Comparison of ENCODE assay signal across 8 mouse cellular contexts in the genomic region with DNA sequence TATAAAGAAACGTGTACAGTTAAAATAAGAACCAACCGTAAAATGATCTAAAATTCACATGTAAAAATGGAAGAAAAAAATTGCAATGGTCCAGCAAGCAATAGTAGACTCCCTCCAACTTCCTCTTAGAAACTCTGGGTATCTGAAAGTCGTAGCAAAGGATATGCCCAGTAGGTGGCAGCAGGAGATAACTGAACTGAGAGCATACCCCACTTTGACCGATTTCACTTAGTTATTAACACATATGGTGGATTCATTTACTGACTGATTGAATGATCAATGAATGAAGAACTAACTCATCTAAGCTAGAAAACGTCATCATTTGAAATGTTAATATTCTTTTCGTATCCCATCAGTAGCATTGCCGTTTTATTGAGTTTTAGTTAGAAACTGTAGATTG.
DNase-seq lines count a peak whose midpoint lies in the region; ATAC-seq and TF ChIP-seq lines count a peak whose summit lies in the region.
"Had no signal": no experiment of that assay in that cellular context is flagged by ENCODE, and none has a peak within 500 bp of the region (broad histone marks: within the 10 kb centered on the region; RNA-seq: fewer than 3 reads in every experiment).

No protein-coding gene starts in this region.

- peak; percentile 99 for ATAC-seq in megakaryocyte, adult 5-6 weeks (ENCODE audit: poor library complexity, severe bottlenecking)

- H3K79me2 ChIP-seq in MEL (ENCODE audit: control insufficient read depth, insufficient read depth, low read length, poor library complexity): no peaks in the 10 kb centered on the region

- DNase-seq in MEL (ENCODE audit: low read depth, low spot score): peak; percentile 88
- peak; percentile 66 to 83 for DNase-seq in adrenal gland, postnatal 36 days
- DNase-seq in fibroblast of lung, adult 2 months (ENCODE audit: low read depth): peak; percentile 71
- DNase-seq in heart, postnatal 4 days: peak; percentile 84
- peak; percentile 40 to 83 for DNase-seq in layer of hippocampus, adult 8-10 months (ENCODE audit: low spot score in 2 of 2)
- DNase-seq in right cerebral cortex, postnatal 25 days: peak; percentile 54

- H3K9ac ChIP-seq in MEL (ENCODE audit: control insufficient read depth, low read depth, low read length, poor library complexity, severe bottlenecking): no peak overlapping the region

- no peak overlapping the region for H3K27ac ChIP-seq in MEL (ENCODE audit: control insufficient read depth, low read depth, low read length)
- H3K27ac ChIP-seq: macrophage had no signal

- peak; percentile 100 for TF ChIP-seq RAD21 in MEL (IDR thresholded peaks at IDR 0.05; ENCODE audit: low read depth, low read length)

- no peaks in the 10 kb centered on the region for H3K36me3 ChIP-seq in MEL (ENCODE audit: control insufficient read depth in 1 of 2, insufficient read depth in 2 of 2, low read length in 2 of 2)

- H3K9me3 ChIP-seq in MEL (replicated peaks; ENCODE audit: insufficient read depth, low read length): no peaks in the 10 kb centered on the region

- peak; percentile 66 to 97 (median 67) for TF ChIP-seq CTCF in MEL (IDR thresholded peaks at IDR 0.05 in 2 of 3, conservative IDR thresholded peaks at IDR 0.05 in 1 of 3; ENCODE audit: control insufficient read depth in 1 of 3, insufficient read depth in 1 of 3, low read depth in 2 of 3, low read length in 3 of 3, poor library complexity in 1 of 3, severe bottlenecking in 1 of 3)

- no peaks in the 10 kb centered on the region for H3K4me1 ChIP-seq in MEL (ENCODE audit: control insufficient read depth in 1 of 2, insufficient read depth in 2 of 2, low read length in 2 of 2)

- H3K4me3 ChIP-seq in MEL (ENCODE audit: control insufficient read depth in 1 of 2, insufficient read depth in 1 of 2, low read depth in 2 of 2, low read length in 2 of 2): no peak overlapping the region

- TF ChIP-seq EP300 in MEL (IDR thresholded peaks at IDR 0.05; ENCODE audit: low read depth in 1 of 2, low read length in 2 of 2): no peak

- H3K27me3 ChIP-seq in MEL (ENCODE audit: control insufficient read depth in 1 of 2, insufficient read depth in 2 of 2, low read length in 2 of 2): no peaks in the 10 kb centered on the region

- no peak for TF ChIP-seq POLR2A in MEL (IDR thresholded peaks at IDR 0.05; ENCODE audit: control insufficient read depth in 1 of 2, insufficient read depth in 1 of 2, low read depth in 1 of 2, low read length in 2 of 2, poor library complexity in 1 of 2)

TF ChIP-seq in MEL, 35 proteins besides CTCF, POLR2A, EP300 and RAD21:
- TF ChIP-seq UBTF (IDR thresholded peaks at IDR 0.05; ENCODE audit: borderline replicate concordance, insufficient read depth, low read depth, low read length): no peak
- TF ChIP-seq CHD2 (IDR thresholded peaks at IDR 0.05; ENCODE audit: low read length): no peak
- 0 out of 2 replicates have a peak, but pooled peaks have one; percentile 10 for TF ChIP-seq GATA1 (IDR thresholded peaks at IDR 0.05; ENCODE audit: low read depth, low read length)
- peak; percentile 98 for TF ChIP-seq SMC3 (IDR thresholded peaks at IDR 0.05; ENCODE audit: low read depth, low read length)
- no peak for TF ChIP-seq NRF1 (IDR thresholded peaks at IDR 0.05; ENCODE audit: insufficient read depth, low read depth, low read length, poor library complexity, severe bottlenecking)
- TF ChIP-seq ZC3H11A (IDR thresholded peaks at IDR 0.05; ENCODE audit: low read depth, low read length): peak; percentile 99
- peak; percentile 59; the same call in 1 of the 2 replicates for TF ChIP-seq SIN3A (IDR thresholded peaks at IDR 0.05; ENCODE audit: low read length)
- peak; percentile 42; the same call in 1 of the 2 replicates for TF ChIP-seq BHLHE40 (IDR thresholded peaks at IDR 0.05; ENCODE audit: borderline replicate concordance, low read depth, low read length)
- no peak for TF ChIP-seq USF1 (IDR thresholded peaks at IDR 0.05; ENCODE audit: low read depth, low read length)
- no peak for TF ChIP-seq USF2 (IDR thresholded peaks at IDR 0.05; ENCODE audit: borderline replicate concordance in 1 of 2, insufficient read depth in 1 of 2, low read depth in 1 of 2, low read length in 2 of 2)
- TF ChIP-seq ELF1 (IDR thresholded peaks at IDR 0.05; ENCODE audit: low read depth, low read length): peak; percentile 48; the same call in 1 of the 2 replicates
- no peak for TF ChIP-seq GABPA (IDR thresholded peaks at IDR 0.05; ENCODE audit: low read depth, low read length)
- no peak for TF ChIP-seq POLR2AphosphoS2 (IDR thresholded peaks at IDR 0.05; ENCODE audit: low read length)
- no peak for TF ChIP-seq ZKSCAN1 (IDR thresholded peaks at IDR 0.05; ENCODE audit: low read depth, low read length)
- TF ChIP-seq NELFE (IDR thresholded peaks at IDR 0.05; ENCODE audit: low read depth, low read length): no peak
- no peak for TF ChIP-seq E2F4 (IDR thresholded peaks at IDR 0.05; ENCODE audit: borderline replicate concordance, low read depth, low read length)
- no peak for TF ChIP-seq CHD1 (IDR thresholded peaks at IDR 0.05; ENCODE audit: low read depth, low read length)
- peak; percentile 75; the same call in 1 of the 2 replicates for TF ChIP-seq ZNF384 (IDR thresholded peaks at IDR 0.05; ENCODE audit: low read depth, low read length)
- no peak for TF ChIP-seq POLR2AphosphoS5 (IDR thresholded peaks at IDR 0.05; ENCODE audit: borderline replicate concordance, low read depth, low read length)
- TF ChIP-seq MAZ (IDR thresholded peaks at IDR 0.05; ENCODE audit: low read depth, low read length): no peak
